Mouse (Mus musculus): ENCODE results near the gene E130309D02Rik.

E130309D02Rik gene

DNA sequence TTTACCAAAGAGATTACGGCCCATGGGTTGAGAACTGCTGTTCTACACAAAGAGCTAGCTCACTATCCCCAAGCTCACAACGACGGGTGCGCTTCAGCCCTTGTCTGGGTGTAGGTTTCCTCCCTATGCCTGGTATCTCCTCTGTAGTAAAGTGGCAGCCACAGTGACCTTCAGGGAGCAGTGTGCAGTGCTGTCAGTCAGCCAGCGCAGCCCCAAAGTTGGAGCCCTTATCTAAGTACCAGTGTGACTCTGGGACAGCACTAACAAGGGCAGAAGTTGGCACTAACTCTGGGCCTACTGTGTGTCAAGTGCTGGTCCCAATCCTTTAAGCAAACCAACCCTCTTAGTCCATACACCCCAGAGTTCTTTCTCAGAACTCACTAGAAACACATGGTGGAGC lies 6.3 kb downstream of the E130309D02Rik start:
- DNase-seq: no peak

DNA sequence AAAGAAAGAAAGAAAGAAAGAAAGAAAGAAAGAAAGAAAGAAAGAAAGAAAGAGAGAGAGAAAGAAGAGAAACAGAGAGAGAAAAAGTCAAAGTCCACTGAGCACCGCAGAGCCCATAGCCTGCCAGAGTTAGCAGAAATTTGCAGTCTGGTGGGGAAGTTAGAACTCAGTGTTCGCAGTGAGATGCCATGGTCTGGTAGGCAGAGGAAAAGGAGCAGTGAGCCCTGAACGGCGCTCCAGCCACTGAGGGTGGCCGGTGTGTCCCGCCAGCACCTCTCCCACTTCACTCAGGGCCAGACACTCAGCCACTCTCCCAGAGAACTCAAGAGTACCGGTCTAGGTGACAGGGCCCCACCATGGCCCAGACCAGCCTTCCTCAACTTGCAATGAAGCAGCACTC lies 10.9 kb downstream of the E130309D02Rik start:
- no peak for DNase-seq

- DNase-seq: peak; percentile 20
These were observed 13.9 kb downstream of the E130309D02Rik start for GRCm38 (mm10) chr5:143301296-143301695.

DNA sequence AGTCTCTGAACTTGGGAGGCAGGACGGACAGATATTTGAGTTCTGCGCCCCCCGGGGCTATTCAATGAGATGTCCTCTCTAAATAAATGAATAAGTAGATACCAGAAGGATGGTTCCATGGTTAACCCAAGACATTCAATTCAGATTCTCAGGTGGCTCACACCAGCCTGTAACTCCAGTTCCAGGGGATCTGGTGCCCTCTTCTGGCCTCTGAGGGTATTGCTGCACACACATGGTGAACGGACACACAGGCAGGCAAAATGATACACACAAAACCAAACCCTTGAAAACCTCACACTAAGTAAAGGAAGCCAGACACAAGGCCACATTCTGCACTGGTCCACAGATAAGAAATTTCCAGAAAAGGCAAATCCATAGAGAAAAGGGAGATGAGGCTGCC lies 15.5 kb downstream of the E130309D02Rik start:
- peak; percentile 64 for DNase-seq

GRCm38 (mm10) chr5:143298391-143298790 lies 16.8 kb downstream of the E130309D02Rik start:
- no peak for DNase-seq

GRCm38 (mm10) chr5:143297986-143298385 lies 17.2 kb downstream of the E130309D02Rik start:
- DNase-seq: peak; percentile 5

GRCm38 (mm10) chr5:143295330-143295729 lies 19.8 kb downstream of the E130309D02Rik start:
- no peak for DNase-seq

DNA sequence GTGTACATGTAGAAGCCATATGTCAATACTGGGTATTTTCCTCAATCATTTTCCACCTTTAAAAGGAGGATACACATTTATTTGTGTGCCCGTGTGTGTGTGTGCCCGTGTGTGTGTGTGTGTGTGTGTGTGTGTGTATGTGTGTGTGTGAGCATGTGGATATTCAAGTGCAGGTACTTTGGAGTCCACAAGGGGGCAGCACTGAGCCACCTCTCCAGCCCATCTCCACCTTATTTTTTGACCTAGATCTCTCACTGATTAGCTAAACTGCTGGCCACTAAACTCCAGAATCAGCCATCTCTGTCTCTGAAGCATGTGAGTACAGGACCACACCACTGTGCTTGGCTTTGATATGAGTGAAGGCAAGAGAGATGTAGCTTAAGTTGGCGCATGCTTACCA lies 20.3 kb downstream of the E130309D02Rik start:
- no peak for DNase-seq

DNA sequence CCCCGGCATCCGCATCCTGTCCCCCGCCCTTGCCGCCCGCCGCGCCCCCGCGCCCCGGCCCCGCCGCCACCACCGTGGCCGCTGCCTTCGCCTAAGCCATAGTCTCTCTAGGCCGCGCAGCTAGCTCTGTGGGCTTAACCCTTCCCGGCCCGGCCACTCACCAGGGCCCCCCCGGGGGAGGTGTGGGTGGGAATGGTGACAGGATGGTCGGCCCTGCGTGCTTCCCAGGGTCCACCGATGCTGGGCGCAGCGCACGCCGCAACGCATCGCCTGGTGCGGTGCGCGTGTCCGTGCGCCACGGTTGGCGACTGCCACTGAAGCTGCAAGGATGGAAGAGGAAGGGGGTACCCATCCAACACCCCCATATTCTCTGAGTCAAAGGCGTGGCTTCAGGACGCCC lies 21.8 kb downstream of the E130309D02Rik start, which contains the start of gene Zfp853:
Zfp853 (minus strand) TSS at position 220 of the 400 bp plus-strand sequence.
- DNase-seq: no peak

DNA sequence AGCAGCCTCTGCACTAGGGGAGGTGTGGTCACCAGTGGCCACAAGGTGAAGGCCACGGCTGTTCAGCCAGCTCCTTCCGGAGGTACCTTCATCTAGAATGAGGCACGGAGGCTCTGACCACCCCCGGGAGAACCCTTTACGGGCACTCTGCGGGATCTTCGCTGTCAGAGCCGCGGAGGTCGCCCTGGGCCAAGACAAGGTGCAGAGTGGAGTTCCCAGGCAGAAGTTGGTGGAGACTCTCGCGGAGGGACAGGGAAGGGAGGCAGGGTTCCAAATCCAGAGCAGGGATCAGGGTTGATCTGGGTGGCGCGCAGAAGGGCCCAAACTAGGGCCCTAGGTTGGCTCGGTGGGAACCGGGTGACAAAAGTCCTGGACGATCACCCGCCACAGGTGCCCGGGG lies 22.3 kb downstream of the E130309D02Rik start:
- DNase-seq: no peak

DNA sequence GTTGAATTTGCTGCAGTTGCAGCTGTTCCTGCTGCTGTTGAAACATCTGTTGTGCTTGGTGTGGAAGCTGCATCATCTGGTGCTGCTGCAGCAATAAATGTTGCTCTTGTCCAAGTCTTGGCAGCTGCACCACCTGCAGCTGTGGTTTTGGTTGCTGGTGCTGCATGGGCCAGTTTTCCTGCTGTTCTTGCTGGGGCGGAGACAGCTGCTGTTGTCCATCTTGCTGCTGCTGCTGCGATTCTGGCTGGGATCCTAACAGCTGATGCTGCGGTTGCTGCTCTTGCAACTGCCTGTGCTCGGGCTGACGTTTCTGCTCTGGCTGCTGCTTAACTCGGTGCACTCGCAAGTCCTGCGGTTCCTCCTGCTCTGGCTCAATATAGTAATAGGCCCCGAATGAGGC lies 25.9 kb downstream of the E130309D02Rik start:
- no peak for DNase-seq

DNA sequence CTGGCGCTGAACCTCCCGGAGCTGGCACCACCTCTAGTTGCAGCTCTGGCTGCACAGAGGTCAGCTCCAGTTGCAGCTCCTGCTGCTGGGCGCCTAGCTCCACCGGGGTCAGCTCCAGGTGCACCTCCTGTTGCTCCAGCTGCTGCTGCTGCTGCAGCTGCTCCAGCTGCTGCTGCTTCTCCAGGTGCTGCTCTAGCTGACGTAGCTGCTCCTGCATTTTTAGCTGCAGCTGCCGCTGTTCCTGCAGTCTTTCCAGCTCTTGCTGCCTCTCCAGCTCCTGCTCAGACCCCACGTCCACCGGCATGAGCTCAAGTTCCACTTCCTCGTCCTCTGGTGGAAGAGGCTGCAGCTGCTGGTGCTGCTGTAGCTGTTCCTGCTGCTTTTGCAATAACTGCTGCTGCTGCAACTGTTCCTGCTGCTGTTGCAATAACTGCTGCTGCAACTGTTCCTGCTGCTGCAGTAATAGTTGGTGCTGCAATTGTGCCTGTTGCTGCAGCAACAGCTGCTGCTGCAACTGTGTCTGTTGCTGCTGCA lies 26.7 kb downstream of the E130309D02Rik start:
- no peak for DNase-seq

DNA sequence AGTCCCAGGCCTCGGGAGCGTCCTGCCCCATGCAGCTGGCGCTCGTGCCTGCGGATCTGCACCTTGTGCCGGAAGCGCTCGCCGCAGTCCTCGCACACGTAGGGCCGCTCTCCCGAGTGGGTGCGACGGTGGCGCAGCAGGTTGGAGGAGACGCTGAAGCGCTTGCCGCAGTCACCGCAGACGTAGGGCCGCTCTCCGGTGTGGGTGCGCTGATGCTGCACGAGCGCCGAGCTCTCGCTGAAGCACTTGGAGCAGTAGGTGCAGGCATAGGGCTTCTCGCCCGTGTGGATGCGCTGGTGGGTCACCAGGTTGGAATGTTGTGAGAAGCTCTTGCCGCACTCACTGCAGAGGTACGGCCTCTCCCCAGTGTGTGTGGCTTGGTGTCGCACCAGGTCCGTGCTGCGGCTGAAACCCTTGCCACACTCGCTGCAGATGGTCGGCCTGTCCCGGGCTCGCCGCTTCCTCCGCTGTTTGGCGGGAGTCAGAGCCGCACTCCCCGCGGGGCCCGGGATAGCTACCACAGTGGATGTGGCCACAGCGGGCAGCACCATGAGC lies 27.3 kb downstream of the E130309D02Rik start:
- DNase-seq: no peak

- no peak for DNase-seq
These were observed 30.4 kb downstream of the E130309D02Rik start for GRCm38 (mm10) chr5:143284762-143285161.

DNA sequence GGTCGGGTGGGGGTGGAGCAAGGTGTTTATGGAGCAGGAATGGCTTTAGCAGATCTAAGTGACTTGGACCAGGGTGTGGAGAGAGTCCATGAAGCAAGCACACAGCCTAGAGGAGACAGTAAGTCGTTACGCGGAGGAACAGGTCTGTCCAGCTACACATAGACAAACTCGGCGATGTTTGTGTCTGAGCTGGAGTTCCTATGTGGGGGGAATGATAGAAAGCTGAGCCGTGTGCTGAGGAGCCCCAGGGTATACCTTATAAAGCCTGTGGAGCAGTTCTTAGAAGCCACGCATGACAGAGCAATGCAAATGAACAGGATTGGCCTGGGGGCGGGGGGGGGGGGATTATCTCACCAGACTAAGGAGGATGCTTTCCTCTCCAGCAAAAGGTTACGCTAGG lies 35.9 kb downstream of the E130309D02Rik start:
- no peak for DNase-seq

- no peak for DNase-seq
These were observed 39.4 kb downstream of the E130309D02Rik start for GRCm38 (mm10) chr5:143275761-143276160.

GRCm38 (mm10) chr5:143272540-143273330 lies 42.4 kb downstream of the E130309D02Rik start:
- no peak for DNase-seq

DNA sequence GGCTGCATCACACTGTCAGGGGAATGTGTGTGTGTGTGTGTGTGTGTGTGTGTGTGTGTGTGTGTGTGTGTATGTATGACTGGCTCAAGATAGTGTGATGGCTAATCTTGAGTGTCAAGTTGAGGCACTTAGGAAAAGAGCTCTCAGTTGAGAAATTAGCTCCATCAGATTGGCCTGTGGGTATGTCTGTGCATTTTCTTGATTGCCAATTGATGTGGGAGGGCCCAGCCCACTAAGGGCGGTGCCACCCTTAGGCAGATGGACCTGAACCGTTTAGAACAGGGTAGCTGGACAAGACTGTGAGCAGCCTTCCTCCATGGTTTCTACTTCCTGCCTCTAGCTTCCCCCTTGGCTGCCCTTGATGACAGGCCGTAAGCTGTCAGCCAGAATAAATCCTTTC lies 43.1 kb downstream of the E130309D02Rik start:
- no peak for DNase-seq

GRCm38 (mm10) chr5:143271642-143272041 lies 43.5 kb downstream of the E130309D02Rik start:
- DNase-seq: no peak

DNA sequence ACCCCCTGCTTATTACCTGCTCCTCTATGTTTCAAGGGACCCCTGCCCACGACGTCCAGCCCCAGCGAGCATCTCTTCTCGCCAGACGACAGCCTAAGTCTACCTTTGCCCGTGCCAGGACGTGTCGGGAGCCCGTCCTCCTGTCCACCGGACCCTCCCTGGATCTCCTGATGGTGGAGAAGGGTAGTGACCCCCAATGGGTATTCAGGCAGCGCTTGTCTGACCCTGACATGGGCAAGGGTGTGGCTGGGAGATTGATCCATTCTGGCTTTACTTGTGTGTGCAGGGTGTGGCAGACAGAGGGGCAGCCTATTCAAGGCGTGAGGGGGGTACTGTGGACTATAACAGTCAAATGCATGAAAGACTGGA lies 45.0 kb downstream of the E130309D02Rik start:
- no peak for DNase-seq

GRCm38 (mm10) chr5:143269363-143270150 lies 45.6 kb downstream of the E130309D02Rik start, which contains the start of gene Zfp316:
Gene Zfp316 (minus strand): TSS chr5:143270022.
- DNase-seq: peak; percentile 64

- DNase-seq: no peak
These were observed 46.2 kb downstream of the E130309D02Rik start for GRCm38 (mm10) chr5:143268985-143269362.

DNA sequence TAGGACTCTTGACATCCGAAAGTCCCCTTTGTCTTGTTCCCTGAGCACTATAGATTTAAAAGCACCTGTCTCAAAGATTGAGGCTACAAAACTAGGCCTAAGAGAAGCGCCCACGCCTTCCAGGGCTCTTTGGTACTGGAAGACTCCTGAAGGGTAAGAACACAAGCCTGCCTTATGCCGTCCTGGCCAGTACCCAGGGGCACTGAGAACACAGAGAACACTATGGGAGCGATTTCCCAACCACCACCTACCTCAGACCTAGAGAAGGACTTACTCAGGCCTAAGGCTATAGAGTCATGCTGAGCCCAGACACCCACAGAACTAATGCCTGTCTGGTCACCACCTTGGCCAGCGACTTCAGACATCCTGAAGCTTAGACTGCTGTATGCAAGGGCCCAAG lies 48.4 kb downstream of the E130309D02Rik start:
- DNase-seq: no peak
